Mouse (Mus musculus): ENCODE data around the gene Klk1b9. TPM values are rescaled to one million over a fixed set of nuclear protein-coding genes. Genes with fewer than 3 reads are reported as not detected.

The Klk1b9 gene
- total and polyA plus RNA-seq, 3 experiments, result not detected

Other genes starting within 250 kb of the Klk1b9 start
- not detected for gene Klk12, start 207.2 kb upstream of the Klk1b9 start, total RNA-seq (2021)
- gene Klk12, start 207.2 kb upstream of the Klk1b9 start, polyA plus RNA-seq (2012; rRNA removed), result not detected in 2 replicates
- gene Klk11, start 201.5 kb upstream of the Klk1b9 start, total RNA-seq (2021), result not detected
- not detected in 2 replicates for gene Klk11, start 201.5 kb upstream of the Klk1b9 start, polyA plus RNA-seq (2012; rRNA removed)
- gene Klk10, start 195.0 kb upstream of the Klk1b9 start, total RNA-seq (2021), result under 1 TPM; 0.40 to 0.62 TPM
- gene Klk10, start 195.0 kb upstream of the Klk1b9 start, polyA plus RNA-seq (2012; rRNA removed), result 1.0 and 1.4 TPM in 2 replicates
- not detected for gene Klk9, start 184.2 kb upstream of the Klk1b9 start, total RNA-seq (2021)
- gene Klk9, start 184.2 kb upstream of the Klk1b9 start, polyA plus RNA-seq (2012; rRNA removed), result not detected in 2 replicates
- gene Klk8, start 178.5 kb upstream of the Klk1b9 start, total RNA-seq (2021), result 1 to 10 TPM; 3.0 to 3.5 TPM
- 1.4 and 2.3 TPM in 2 replicates for gene Klk8, start 178.5 kb upstream of the Klk1b9 start, polyA plus RNA-seq (2012; rRNA removed)
- not detected for gene Klk7, start 164.8 kb upstream of the Klk1b9 start, total RNA-seq (2021)
- not detected in 2 replicates for gene Klk7, start 164.8 kb upstream of the Klk1b9 start, polyA plus RNA-seq (2012; rRNA removed)
- not detected for gene Klk6, start 151.6 kb upstream of the Klk1b9 start, total RNA-seq (2021)
- gene Klk6, start 151.6 kb upstream of the Klk1b9 start, polyA plus RNA-seq (2012; rRNA removed), result not detected in 2 replicates
- gene Klk5, start 134.1 kb upstream of the Klk1b9 start, total RNA-seq (2021), result not detected
- gene Klk5, start 134.1 kb upstream of the Klk1b9 start, polyA plus RNA-seq (2012; rRNA removed), result not detected in 2 replicates
- not detected for gene Klk4, start 94.9 kb upstream of the Klk1b9 start, total RNA-seq (2021)
- not detected in 2 replicates for gene Klk4, start 94.9 kb upstream of the Klk1b9 start, polyA plus RNA-seq (2012; rRNA removed)
- not detected for gene Klk15, start 42.3 kb upstream of the Klk1b9 start, total RNA-seq (2021)
- not detected in 2 replicates for gene Klk15, start 42.3 kb upstream of the Klk1b9 start, polyA plus RNA-seq (2012; rRNA removed)
- not detected for gene Klk1b8, start 25.4 kb upstream of the Klk1b9 start, total RNA-seq (2021)
- gene Klk1b8, start 25.4 kb upstream of the Klk1b9 start, polyA plus RNA-seq (2012; rRNA removed), result not detected in 2 replicates
- gene Klk1b1, start 9.3 kb upstream of the Klk1b9 start, total RNA-seq (2021), result not detected
- not detected in 2 replicates for gene Klk1b1, start 9.3 kb upstream of the Klk1b9 start, polyA plus RNA-seq (2012; rRNA removed)
- gene Klk1b11, start 19.8 kb downstream of the Klk1b9 start, total RNA-seq (2021), result not detected
- gene Klk1b11, start 19.8 kb downstream of the Klk1b9 start, polyA plus RNA-seq (2012; rRNA removed), result not detected in 2 replicates
- gene Klk1b26, start 36.1 kb downstream of the Klk1b9 start, total RNA-seq (2021), result not detected
- not detected in 2 replicates for gene Klk1b26, start 36.1 kb downstream of the Klk1b9 start, polyA plus RNA-seq (2012; rRNA removed)
- not detected for gene Klk1b27, start 76.2 kb downstream of the Klk1b9 start, total RNA-seq (2021)
- gene Klk1b27, start 76.2 kb downstream of the Klk1b9 start, polyA plus RNA-seq (2012; rRNA removed), result not detected in 2 replicates
- gene Klk1b21, start 126.3 kb downstream of the Klk1b9 start, total RNA-seq (2021), result not detected
- gene Klk1b21, start 126.3 kb downstream of the Klk1b9 start, polyA plus RNA-seq (2012; rRNA removed), result 0.33 and 0.63 TPM in 2 replicates
- gene Klk1b22, start 136.6 kb downstream of the Klk1b9 start, total RNA-seq (2021), result not detected
- 1.5 TPM in 1 of 2 replicates, not detected in the other for gene Klk1b22, start 136.6 kb downstream of the Klk1b9 start, polyA plus RNA-seq (2012; rRNA removed)
- gene Klk1b16, start 160.7 kb downstream of the Klk1b9 start, total RNA-seq (2021), result not detected
- not detected in 2 replicates for gene Klk1b16, start 160.7 kb downstream of the Klk1b9 start, polyA plus RNA-seq (2012; rRNA removed)
- gene Klk1b24, start 212.2 kb downstream of the Klk1b9 start, total RNA-seq (2021), result not detected
- gene Klk1b24, start 212.2 kb downstream of the Klk1b9 start, polyA plus RNA-seq (2012; rRNA removed), result not detected in 2 replicates
- not detected for gene Klk1b3, start 222.1 kb downstream of the Klk1b9 start, total RNA-seq (2021)
- not detected in 2 replicates for gene Klk1b3, start 222.1 kb downstream of the Klk1b9 start, polyA plus RNA-seq (2012; rRNA removed)
- gene Klk1b4, start 231.4 kb downstream of the Klk1b9 start, total RNA-seq (2021), result not detected
- not detected in 2 replicates for gene Klk1b4, start 231.4 kb downstream of the Klk1b9 start, polyA plus RNA-seq (2012; rRNA removed)
- gene Klk1b5, start 239.9 kb downstream of the Klk1b9 start, total RNA-seq (2021), result not detected
- not detected in 2 replicates for gene Klk1b5, start 239.9 kb downstream of the Klk1b9 start, polyA plus RNA-seq (2012; rRNA removed)
- not detected for gene Klk1, start 249.3 kb downstream of the Klk1b9 start, total RNA-seq (2021)
- gene Klk1, start 249.3 kb downstream of the Klk1b9 start, polyA plus RNA-seq (2012; rRNA removed), result 0.46 and 0.67 TPM in 2 replicates

Data from adrenal gland, adult 2 months (tissue).